Mouse (Mus musculus) liver, adult 2 months (tissue): Measurements from ENCODE around the gene 6030408B16Rik. TPM values are rescaled to one million over a fixed set of nuclear protein-coding genes. Genes with fewer than 3 reads are reported as not detected.

ENCODE experiments used
- DNase-seq: peaks from one replicate; pipeline ENCODE4 v3.0.0-alpha.2; 2011; ENCODE audit warnings: low read depth, low spot score; ENCODE audit errors: extremely low read depth
- H3K27ac ChIP-seq: fragments of 200-500 bp; replicated peaks from 2 replicates; pipeline ENCODE4 v1.5.1; 2012; ENCODE audit warnings: low read depth, mild to moderate bottlenecking, control low read depth, inconsistent platforms, low read length; ENCODE audit not compliant: insufficient read depth
- H3K27me3 ChIP-seq: fragments of 200-500 bp; 2 replicates; pipeline ENCODE4 v1.6.1; 2012; ENCODE audit warnings: mild to moderate bottlenecking, moderate library complexity, low read length, inconsistent platforms; ENCODE audit not compliant: control insufficient read depth, insufficient read depth
- H3K36me3 ChIP-seq: fragments of 200-500 bp; 2 replicates; pipeline ENCODE4 v1.6.1; 2012; ENCODE audit warnings: low read length, inconsistent platforms; ENCODE audit not compliant: control insufficient read depth, insufficient read depth
- H3K4me1 ChIP-seq: fragments of 200-500 bp; 2 replicates; pipeline ENCODE4 v1.6.1; 2011; ENCODE audit warnings: low read length; ENCODE audit not compliant: control insufficient read depth, insufficient read depth
- H3K4me3 ChIP-seq: fragments of 200-500 bp; 2 replicates; pipeline ENCODE4 v1.5.1; 2011; ENCODE audit warnings: low read depth, mild to moderate bottlenecking, control low read depth, low read length, moderate library complexity; ENCODE audit not compliant: insufficient read depth
- H3K79me2 ChIP-seq: fragments of 200-500 bp; 2 replicates; pipeline ENCODE4 v1.6.1; 2012; ENCODE audit warnings: inconsistent platforms, mild to moderate bottlenecking, low read length, moderate library complexity; ENCODE audit not compliant: control insufficient read depth, insufficient read depth
- H3K9ac ChIP-seq: fragments of 200-500 bp; 2 replicates; pipeline ENCODE4 v1.6.1; 2012; ENCODE audit warnings: low read depth, mild to moderate bottlenecking, control low read depth, inconsistent platforms, low read length
- CTCF ChIP-seq: fragments of 200-500 bp; IDR thresholded peaks from 2 replicates; pipeline ENCODE4 v1.5.1; 2011; ENCODE audit warnings: low read depth, low read length, control low read depth
- POLR2A ChIP-seq: fragments of 200-500 bp; IDR thresholded peaks from 2 replicates; pipeline ENCODE4 v1.6.1; 2011; ENCODE audit warnings: low read length, control low read depth; ENCODE audit not compliant: insufficient read depth; ENCODE audit errors: extremely low read depth
- WGBS: fragments of 180-500 bp; shearing (Covaris S2); methylation state at CpG from one replicate; pipeline ENCODE4 v1.1.7; 2018; 5-methylcytosine and 5-hydroxymethylcytosine counted together
- polyA plus RNA-seq: library from polyadenylated mRNA; depleted of rRNA; stranded (reverse); fragments of >200 nt; gene quantifications from 2 replicates; pipeline ENCODE4 v1.2.3, GENCODE M21; 2012
- total RNA-seq: library from RNA; depleted of rRNA; stranded (reverse); fragments of >200 nt; gene quantifications from 2 replicates; pipeline ENCODE4 v1.2.3, GENCODE M21; 2014

Gene 6030408B16Rik
- total and polyA plus RNA-seq, 2 experiments, result not detected

GRCm38 (mm10) chr15:101328876-101329563 is 36.0 kb downstream of the 6030408B16Rik start:
- H3K36me3 ChIP-seq, result no peaks in the 10 kb centered on the region
- no peak overlapping the region for H3K9ac ChIP-seq
- no peaks in the 10 kb centered on the region for H3K4me1 ChIP-seq
- H3K27me3 ChIP-seq, result no peaks in the 10 kb centered on the region
- DNase-seq, result no peak
- WGBS, result 85% methylated on average over 3 of the region's 3 CpGs
- H3K27ac ChIP-seq, result no peak overlapping the region
- no peaks in the 10 kb centered on the region for H3K79me2 ChIP-seq
- TF ChIP-seq POLR2A (no peak), CTCF (no peak)
- no peak overlapping the region for H3K4me3 ChIP-seq

DNA sequence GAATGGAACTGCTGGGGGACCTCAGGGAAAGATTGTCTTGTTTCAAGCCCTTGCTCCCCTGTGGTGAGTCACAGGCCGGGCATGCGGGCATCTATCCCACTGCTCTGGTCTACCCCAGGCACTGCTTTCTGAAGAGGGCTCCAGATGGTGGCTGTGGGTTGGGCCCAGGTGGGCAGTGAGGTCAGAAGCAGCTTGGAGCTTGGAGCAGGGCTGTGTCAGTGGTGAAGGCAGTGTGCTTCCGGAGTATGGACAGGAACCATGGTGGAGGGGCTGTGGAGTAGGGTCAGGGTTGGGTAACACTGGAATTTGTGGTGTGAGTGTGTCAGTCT is 36.5 kb downstream of the 6030408B16Rik start:
- Histone ChIP-seq H3K27ac (no peak overlapping the region), H3K9ac (no peak overlapping the region), H3K4me3 (no peak overlapping the region), H3K36me3 (no peaks in the 10 kb centered on the region), H3K79me2 (no peaks in the 10 kb centered on the region), H3K4me1 (no peaks in the 10 kb centered on the region), H3K27me3 (no peaks in the 10 kb centered on the region)
- TF ChIP-seq POLR2A (no peak), CTCF (no peak)
- DNase-seq, result no peak
- 74% methylated on average over 3 of the region's 3 CpGs for WGBS

GRCm38 (mm10) chr15:101331090-101331489 is 38.1 kb downstream of the 6030408B16Rik start:
- no peak for TF ChIP-seq POLR2A
- TF ChIP-seq CTCF, result no peak
- no peaks in the 10 kb centered on the region for H3K36me3 ChIP-seq
- DNase-seq, result no peak
- H3K9ac ChIP-seq, result no peak overlapping the region
- WGBS, result 67% methylated on average over 4 of the region's 4 CpGs
- no peaks in the 10 kb centered on the region for H3K4me1 ChIP-seq
- no peak overlapping the region for H3K4me3 ChIP-seq
- no peak overlapping the region for H3K27ac ChIP-seq
- no peaks in the 10 kb centered on the region for H3K79me2 ChIP-seq
- no peaks in the 10 kb centered on the region for H3K27me3 ChIP-seq

DNA sequence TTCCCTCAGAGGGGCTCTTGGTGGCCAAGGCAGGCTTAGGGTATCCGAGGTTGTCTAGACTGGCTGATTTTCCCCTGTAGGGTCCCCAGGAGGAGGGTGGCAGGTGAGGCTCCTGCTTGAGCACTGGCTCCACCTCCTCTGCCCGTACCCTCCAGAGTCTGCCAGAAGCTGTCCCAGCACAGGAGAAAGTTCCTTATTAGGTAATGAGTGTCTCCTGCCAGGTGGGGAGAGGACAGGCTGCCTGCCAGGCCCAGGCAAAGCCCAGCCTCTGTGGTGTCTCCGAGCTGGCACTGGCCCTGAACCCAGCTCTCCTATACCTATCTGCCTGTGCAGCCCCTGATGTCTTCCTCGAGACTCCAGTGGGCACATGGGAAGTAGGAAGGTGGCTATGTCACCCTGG is 39.4 kb downstream of the 6030408B16Rik start:
- DNase-seq, result no peak
- Histone ChIP-seq H3K4me3 (no peak overlapping the region), H3K27me3 (no peaks in the 10 kb centered on the region), H3K9ac (no peak overlapping the region), H3K4me1 (no peaks in the 10 kb centered on the region), H3K36me3 (no peaks in the 10 kb centered on the region), H3K79me2 (no peaks in the 10 kb centered on the region), H3K27ac (no peak overlapping the region)
- WGBS, result 54% methylated on average over 4 of the region's 4 CpGs
- no peak for TF ChIP-seq CTCF

DNA sequence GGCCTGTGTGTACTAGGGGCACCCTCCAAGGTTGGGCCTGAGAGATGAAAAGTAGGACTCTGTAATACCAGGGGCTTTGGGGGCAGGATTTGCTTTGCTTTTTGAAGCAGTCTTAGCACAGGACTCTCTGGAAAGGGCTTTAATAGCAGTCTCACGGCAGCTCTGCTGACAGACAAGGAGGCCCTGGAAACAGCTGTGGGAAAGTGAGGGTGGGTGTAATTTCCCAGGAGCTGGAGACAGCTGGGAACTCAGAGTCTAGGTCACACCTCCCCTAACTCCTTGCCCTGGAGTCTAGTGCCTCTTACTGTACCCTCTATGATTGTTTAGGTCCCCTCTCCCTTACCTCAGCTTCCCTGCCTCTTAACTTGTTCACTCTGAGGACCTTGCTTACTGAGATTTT is 40.2 kb downstream of the 6030408B16Rik start:
- 53% methylated on average over 1 of the region's 1 CpGs for WGBS
- Histone ChIP-seq H3K79me2 (no peaks in the 10 kb centered on the region), H3K9ac (no peak overlapping the region), H3K4me3 (no peak overlapping the region), H3K27ac (no peak overlapping the region), H3K36me3 (no peaks in the 10 kb centered on the region), H3K4me1 (no peaks in the 10 kb centered on the region), H3K27me3 (no peaks in the 10 kb centered on the region)
- TF ChIP-seq POLR2A (no peak), CTCF (no peak)
- DNase-seq, result no peak

GRCm38 (mm10) chr15:101333648-101334047 is 40.6 kb downstream of the 6030408B16Rik start:
- DNase-seq, result no peak
- Histone ChIP-seq H3K27me3 (no peaks in the 10 kb centered on the region), H3K4me1 (no peaks in the 10 kb centered on the region), H3K27ac (no peak overlapping the region), H3K4me3 (no peak overlapping the region), H3K9ac (no peak overlapping the region), H3K79me2 (no peaks in the 10 kb centered on the region), H3K36me3 (no peaks in the 10 kb centered on the region)
- TF ChIP-seq POLR2A (no peak), CTCF (no peak)
- WGBS, result 59% methylated on average over 4 of the region's 4 CpGs
